Mouse (Mus musculus): ENCODE measurements around the gene Shc2.

Shc2 gene

GRCm38 (mm10) chr10:79578276-79578675, 59.4 kb downstream of the Shc2 start:
- no peak for DNase-seq

GRCm38 (mm10) chr10:79577376-79577775, 60.3 kb downstream of the Shc2 start:
- DNase-seq: no peak

GRCm38 (mm10) chr10:79575754-79576153, 62.0 kb downstream of the Shc2 start:
- DNase-seq: peak; percentile 45

- DNase-seq: no peak
Observed at GRCm38 (mm10) chr10:79574796-79575195, 62.9 kb downstream of the Shc2 start.

DNA sequence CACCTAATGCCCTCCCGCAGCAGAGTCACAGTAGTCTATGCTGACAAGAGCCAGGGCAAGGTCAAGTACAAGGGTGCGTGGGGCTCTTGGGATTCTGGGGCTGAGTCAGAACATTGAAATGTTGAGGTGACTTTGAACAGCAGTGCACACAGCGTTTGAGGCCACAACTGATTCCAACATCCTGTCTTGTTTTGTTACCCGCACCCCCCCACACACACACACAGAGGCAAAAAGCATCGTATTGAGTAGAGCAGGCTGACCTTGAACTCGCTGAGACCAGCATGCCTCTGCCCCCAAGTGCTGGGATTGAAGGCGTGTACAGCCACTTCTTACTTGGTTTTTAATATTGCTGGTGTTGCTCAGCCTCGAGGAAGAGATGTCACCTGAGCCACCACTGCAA, 63.4 kb downstream of the Shc2 start:
- no peak for DNase-seq

DNA sequence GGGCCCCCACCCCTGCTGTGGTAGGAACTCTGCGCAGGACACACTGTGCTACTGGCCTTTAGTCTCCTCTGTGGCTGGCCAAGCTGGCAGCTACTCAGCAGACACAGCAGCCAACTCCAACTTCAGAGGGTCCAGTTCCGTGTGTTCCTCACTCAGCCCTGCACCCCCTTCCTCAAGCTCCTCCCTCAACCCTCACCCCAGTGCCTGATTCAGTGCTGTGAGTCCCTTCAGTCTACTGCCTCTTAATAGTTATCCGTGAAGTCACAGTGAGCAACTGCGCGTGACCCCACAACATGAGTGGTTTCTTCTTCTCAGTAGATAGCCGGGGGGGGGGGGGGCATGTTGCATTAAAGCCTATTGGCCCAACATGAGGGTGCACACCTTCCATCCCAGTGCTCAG, 64.1 kb downstream of the Shc2 start:
- DNase-seq: no peak

DNA sequence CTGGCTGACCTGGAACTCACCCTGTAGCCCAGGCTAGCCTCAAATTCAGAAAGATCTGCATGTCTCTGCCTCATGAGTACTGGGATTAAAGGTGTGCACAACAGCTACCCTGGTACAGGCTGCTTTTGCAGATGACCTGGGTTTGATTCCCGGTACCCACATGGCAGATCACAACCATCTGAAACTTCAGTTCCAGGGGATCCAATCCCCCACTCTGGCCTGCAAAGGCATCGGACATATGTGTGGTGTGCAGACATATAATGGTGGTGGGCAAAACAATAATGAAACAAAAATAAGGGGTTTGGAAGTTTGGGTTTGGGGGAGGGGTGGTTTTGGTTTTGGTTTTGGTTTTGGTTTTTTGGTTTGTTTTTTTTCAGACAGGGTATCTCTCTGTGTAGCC, 66.4 kb downstream of the Shc2 start:
- no peak for DNase-seq

DNA sequence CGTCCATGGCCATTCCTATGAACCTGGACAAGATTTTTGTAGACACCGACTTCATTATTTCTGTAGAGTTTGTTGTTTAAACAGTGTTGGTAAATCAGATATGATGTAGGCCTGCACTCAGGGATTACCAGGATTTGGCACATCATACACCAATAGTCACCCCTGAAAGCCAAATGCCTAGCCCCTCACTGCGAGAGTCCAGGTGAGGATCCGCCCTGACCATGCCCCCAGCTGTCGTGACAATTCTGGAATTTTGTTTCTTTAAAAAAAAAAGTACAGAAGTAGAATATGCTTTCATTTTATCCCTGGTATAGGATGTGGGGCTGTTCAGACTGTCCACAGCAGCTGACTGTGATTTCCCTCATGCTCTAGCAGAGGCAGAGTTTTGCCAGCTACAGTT, 67.8 kb downstream of the Shc2 start:
- DNase-seq: no peak

All from right cerebral cortex, adult 18-20 months (tissue).